Mouse (Mus musculus): ENCODE measurements at regions not wholly inside any gene's neighbourhood (a gene's known extent, or its start where the extent isn't known, plus 50 kb on each side); places are given as distances from the start of the nearest gene placed in this dataset.

DNA sequence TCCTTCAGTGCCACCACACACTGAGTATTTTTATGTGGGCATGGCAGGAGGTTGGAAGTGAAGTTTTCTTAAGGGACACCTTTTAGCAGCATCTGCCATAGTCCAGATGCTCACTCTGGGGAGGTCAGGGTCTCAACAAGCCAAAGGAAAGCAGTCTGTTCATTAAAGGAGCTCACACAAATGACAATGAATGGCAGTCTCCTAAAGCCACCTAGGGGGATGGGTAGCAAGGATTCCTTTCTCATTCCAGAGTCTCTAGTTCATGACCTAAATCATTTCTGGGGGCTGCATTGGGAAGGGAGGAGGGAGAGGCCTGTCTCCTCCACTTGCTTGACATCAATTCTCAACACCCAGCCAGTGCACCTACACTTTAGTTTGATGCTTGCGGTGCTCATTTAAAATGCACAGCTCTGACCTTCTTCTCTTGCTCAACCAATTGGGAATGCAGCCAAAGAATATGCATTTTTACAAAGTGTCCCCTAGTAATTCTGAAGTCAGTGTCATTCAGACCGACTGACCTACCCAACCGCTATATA, 232.6 kb downstream of the Pik3r1 start:
- H3K27me3 ChIP-seq (replicated peaks; ENCODE audit: control insufficient read depth, insufficient read depth, low read length), result no peaks in the 10 kb centered on the region
- ATAC-seq (replicated peaks; ENCODE audit: low FRiP score, low TSS enrichment, low read depth) (no peak), DNase-seq (ENCODE audit: low spot score) (no peak)
- no peak overlapping the region for H3K4me2 ChIP-seq (ENCODE audit: low read length)
- H3K36me3 ChIP-seq (ENCODE audit: control insufficient read depth, insufficient read depth, low read length), result no peaks in the 10 kb centered on the region
- H3K27ac ChIP-seq (ENCODE audit: low read depth), result no peak overlapping the region
- no peak overlapping the region for H3K4me3 ChIP-seq (ENCODE audit: low read depth, low read length)
- H3K9me3 ChIP-seq (ENCODE audit: control insufficient read depth, low read length), result no peaks in the 10 kb centered on the region
- H3K4me1 ChIP-seq (replicated peaks; ENCODE audit: control insufficient read depth, insufficient read depth, low read length), result no peaks in the 10 kb centered on the region
- H3K9ac ChIP-seq (ENCODE audit: low read length), result no peak overlapping the region
- 88% methylated on average over 3 of the region's 3 CpGs for WGBS

DNA sequence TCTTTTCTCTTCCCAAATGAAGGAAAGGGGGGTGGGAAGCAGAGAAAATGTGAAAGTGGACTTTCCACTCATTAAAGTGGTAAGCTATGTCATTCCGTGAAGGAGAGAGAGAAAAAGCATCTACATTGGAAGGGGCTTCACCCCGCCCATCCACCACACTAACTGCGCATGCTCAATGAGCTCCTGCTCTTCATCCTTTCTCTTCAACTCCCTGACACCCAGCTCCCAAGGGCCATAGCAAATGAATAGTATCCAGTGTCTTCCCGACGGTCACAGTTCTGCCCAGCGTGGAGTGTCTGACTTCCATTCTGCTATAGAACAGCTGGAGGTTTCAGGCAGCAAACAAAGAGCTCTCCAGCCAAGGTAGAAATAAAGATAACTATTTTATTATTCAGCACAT, 233.5 kb downstream of the Pik3r1 start:
- ATAC-seq (replicated peaks; ENCODE audit: low FRiP score, low TSS enrichment, low read depth) (no peak), DNase-seq (ENCODE audit: low spot score) (no peak)
- WGBS, result 57% methylated on average over 6 of the region's 6 CpGs
- Histone ChIP-seq H3K4me2 (ENCODE audit: low read length) (no peak overlapping the region), H3K27ac (ENCODE audit: low read depth) (no peak overlapping the region), H3K36me3 (ENCODE audit: control insufficient read depth, insufficient read depth, low read length) (no peaks in the 10 kb centered on the region), H3K9ac (ENCODE audit: low read length) (no peak overlapping the region), H3K9me3 (ENCODE audit: control insufficient read depth, low read length) (no peaks in the 10 kb centered on the region), H3K27me3 (replicated peaks; ENCODE audit: control insufficient read depth, insufficient read depth, low read length) (no peaks in the 10 kb centered on the region), H3K4me1 (replicated peaks; ENCODE audit: control insufficient read depth, insufficient read depth, low read length) (no peaks in the 10 kb centered on the region), H3K4me3 (ENCODE audit: low read depth, low read length) (no peak overlapping the region)

DNA sequence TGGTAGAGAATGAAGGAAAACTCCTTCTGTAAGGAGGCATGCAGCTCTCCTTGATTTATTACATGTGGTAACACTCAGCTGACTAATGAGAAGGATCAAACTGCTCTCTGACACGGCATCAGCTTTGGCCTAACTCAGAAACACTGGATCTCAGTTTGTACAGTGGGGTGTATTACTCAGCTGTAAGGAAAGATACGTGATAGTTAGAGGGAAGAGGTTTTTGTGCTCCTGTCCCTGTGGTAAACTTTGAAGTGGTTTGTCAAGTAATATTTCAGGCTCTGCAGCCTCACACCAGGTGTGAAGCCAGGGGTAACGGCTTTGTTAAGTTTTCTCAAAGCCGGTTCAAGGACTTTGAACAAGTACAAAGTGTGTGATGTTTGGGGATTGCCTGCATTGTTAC, 235.1 kb downstream of the Pik3r1 start:
- ATAC-seq (replicated peaks; ENCODE audit: low FRiP score, low TSS enrichment, low read depth), result no peak
- 63% methylated on average over 4 of the region's 4 CpGs for WGBS
- H3K9me3 ChIP-seq (ENCODE audit: control insufficient read depth, low read length), result no peaks in the 10 kb centered on the region

DNA sequence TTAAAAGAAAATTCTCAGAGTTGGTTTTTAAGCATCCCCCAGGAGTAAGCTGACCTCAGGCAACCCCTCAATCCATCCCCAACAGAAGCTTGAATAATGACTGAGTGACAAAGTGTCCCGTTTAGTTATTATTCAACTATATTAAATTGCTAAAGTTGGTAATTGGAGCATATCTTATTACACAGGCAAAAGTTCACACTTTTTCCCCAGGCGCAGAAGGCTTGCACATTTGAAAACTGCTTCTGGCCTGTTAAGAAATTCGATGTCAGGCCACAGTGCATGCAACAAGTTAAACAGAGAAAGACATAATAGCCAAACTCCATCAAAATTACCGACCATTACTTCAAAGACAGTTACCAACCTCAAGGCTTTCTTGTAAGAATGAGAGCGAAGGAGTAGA, 240.3 kb downstream of the Pik3r1 start:
- DNase-seq (ENCODE audit: low spot score), result no peak
- 86% methylated on average over 5 of the region's 5 CpGs for WGBS
- H3K36me3 ChIP-seq (ENCODE audit: control insufficient read depth, insufficient read depth, low read length), result no peaks in the 10 kb centered on the region

More for the DNA sequence above, 235.1 kb downstream of the Pik3r1 start:
- Histone ChIP-seq H3K4me2 (ENCODE audit: low read length) (no peak overlapping the region), H3K9ac (ENCODE audit: low read length) (no peak overlapping the region), H3K4me1 (replicated peaks; ENCODE audit: control insufficient read depth, insufficient read depth, low read length) (no peaks in the 10 kb centered on the region), H3K4me3 (ENCODE audit: low read depth, low read length) (no peak overlapping the region), H3K27ac (ENCODE audit: low read depth) (no peak overlapping the region), H3K27me3 (replicated peaks; ENCODE audit: control insufficient read depth, insufficient read depth, low read length) (no peaks in the 10 kb centered on the region), H3K36me3 (ENCODE audit: control insufficient read depth, insufficient read depth, low read length) (no peaks in the 10 kb centered on the region)
- no peak for DNase-seq (ENCODE audit: low spot score)

DNA sequence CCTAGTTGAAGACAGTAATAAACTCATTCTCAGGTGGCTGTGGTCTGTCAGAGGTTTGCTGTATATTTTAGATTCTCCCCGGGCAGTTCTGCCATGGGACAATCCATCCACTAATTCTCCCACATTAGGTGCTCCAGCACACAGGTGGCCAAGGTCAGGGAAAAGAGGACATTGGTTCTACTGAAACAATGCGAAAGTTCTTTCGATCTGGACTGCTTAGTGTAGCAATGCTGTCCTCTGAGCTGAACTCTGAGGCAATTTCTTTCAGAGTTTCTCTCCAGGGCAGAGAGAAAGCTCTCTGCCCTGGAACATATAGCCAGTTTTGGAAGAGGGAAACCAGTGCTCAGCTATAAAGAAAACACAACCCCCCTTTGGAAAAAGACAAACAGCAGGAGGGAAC, 243.2 kb downstream of the Pik3r1 start:
- WGBS, result 80% methylated on average over 3 of the region's 3 CpGs
- no peak for ATAC-seq (replicated peaks; ENCODE audit: low FRiP score, low TSS enrichment, low read depth)
- no peak overlapping the region for H3K9ac ChIP-seq (ENCODE audit: low read length)

More for the DNA sequence above, 240.3 kb downstream of the Pik3r1 start:
- no peak overlapping the region for H3K27ac ChIP-seq (ENCODE audit: low read depth)
- ATAC-seq (replicated peaks; ENCODE audit: low FRiP score, low TSS enrichment, low read depth), result no peak
- no peaks in the 10 kb centered on the region for H3K9me3 ChIP-seq (ENCODE audit: control insufficient read depth, low read length)
- no peak overlapping the region for H3K4me2 ChIP-seq (ENCODE audit: low read length)
- H3K9ac ChIP-seq (ENCODE audit: low read length), result no peak overlapping the region
- no peak overlapping the region for H3K4me3 ChIP-seq (ENCODE audit: low read depth, low read length)
- no peaks in the 10 kb centered on the region for H3K4me1 ChIP-seq (replicated peaks; ENCODE audit: control insufficient read depth, insufficient read depth, low read length)
- H3K27me3 ChIP-seq (replicated peaks; ENCODE audit: control insufficient read depth, insufficient read depth, low read length), result no peaks in the 10 kb centered on the region

DNA sequence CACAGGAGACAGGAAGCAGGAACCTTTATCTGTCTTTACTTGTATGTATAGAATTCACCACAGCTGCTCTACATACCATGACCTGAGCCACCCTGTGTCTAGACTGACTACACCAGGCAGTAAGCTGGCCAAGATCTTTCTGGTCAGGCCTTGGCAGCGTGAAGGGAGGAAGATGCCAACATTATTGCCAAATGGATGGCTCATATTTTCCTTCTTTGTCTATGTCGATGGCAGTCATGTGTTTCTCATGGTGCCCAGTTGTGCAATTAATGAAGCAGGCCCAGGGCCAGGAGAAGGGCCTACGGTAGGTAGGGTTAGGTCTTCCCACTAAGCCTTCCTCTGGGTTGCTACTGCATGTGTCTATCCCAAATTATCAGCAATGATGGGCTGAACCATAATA, 243.8 kb downstream of the Pik3r1 start:
- no peak overlapping the region for H3K27ac ChIP-seq (ENCODE audit: low read depth)
- DNase-seq (ENCODE audit: low spot score), result no peak
- H3K27me3 ChIP-seq (replicated peaks; ENCODE audit: control insufficient read depth, insufficient read depth, low read length), result no peaks in the 10 kb centered on the region
- no peaks in the 10 kb centered on the region for H3K36me3 ChIP-seq (ENCODE audit: control insufficient read depth, insufficient read depth, low read length)
- H3K9me3 ChIP-seq (ENCODE audit: control insufficient read depth, low read length), result no peaks in the 10 kb centered on the region
- H3K9ac ChIP-seq (ENCODE audit: low read length), result no peak overlapping the region
- 93% methylated on average over 3 of the region's 3 CpGs for WGBS
- H3K4me3 ChIP-seq (ENCODE audit: low read depth, low read length), result no peak overlapping the region
- ATAC-seq (replicated peaks; ENCODE audit: low FRiP score, low TSS enrichment, low read depth), result no peak
- no peak overlapping the region for H3K4me2 ChIP-seq (ENCODE audit: low read length)
- H3K4me1 ChIP-seq (replicated peaks; ENCODE audit: control insufficient read depth, insufficient read depth, low read length), result no peaks in the 10 kb centered on the region

More for the DNA sequence above, 243.2 kb downstream of the Pik3r1 start:
- Histone ChIP-seq H3K27me3 (replicated peaks; ENCODE audit: control insufficient read depth, insufficient read depth, low read length) (no peaks in the 10 kb centered on the region), H3K9me3 (ENCODE audit: control insufficient read depth, low read length) (no peaks in the 10 kb centered on the region), H3K36me3 (ENCODE audit: control insufficient read depth, insufficient read depth, low read length) (no peaks in the 10 kb centered on the region), H3K4me2 (ENCODE audit: low read length) (no peak overlapping the region), H3K4me1 (replicated peaks; ENCODE audit: control insufficient read depth, insufficient read depth, low read length) (no peaks in the 10 kb centered on the region), H3K4me3 (ENCODE audit: low read depth, low read length) (no peak overlapping the region), H3K27ac (ENCODE audit: low read depth) (no peak overlapping the region)
- no peak for DNase-seq (ENCODE audit: low spot score)

DNA sequence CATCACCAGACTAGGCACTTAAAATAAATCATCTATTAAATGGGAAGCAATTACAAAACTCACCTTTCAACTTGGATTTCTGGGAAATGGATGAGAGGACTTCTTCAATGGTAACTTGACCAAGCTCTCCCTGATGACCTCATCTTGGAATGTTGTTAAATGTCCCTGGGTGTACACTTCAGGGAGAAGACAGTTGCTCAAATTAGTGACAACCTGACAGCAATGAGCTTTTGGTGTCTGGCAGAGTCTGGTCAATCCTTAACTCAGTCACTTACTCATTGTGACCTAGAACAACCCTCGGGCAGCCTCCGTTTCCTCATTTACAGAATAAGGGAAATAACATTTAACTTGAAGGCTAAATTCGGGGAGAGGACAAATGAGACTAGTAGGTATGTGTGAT, 244.5 kb downstream of the Pik3r1 start:
- ATAC-seq (replicated peaks; ENCODE audit: low FRiP score, low TSS enrichment, low read depth) (no peak), DNase-seq (ENCODE audit: low spot score) (no peak)
- H3K27ac ChIP-seq (ENCODE audit: low read depth), result no peak overlapping the region
- H3K27me3 ChIP-seq (replicated peaks; ENCODE audit: control insufficient read depth, insufficient read depth, low read length), result no peaks in the 10 kb centered on the region
- 73% methylated on average over 3 of the region's 3 CpGs for WGBS
- no peak overlapping the region for H3K9ac ChIP-seq (ENCODE audit: low read length)
- no peaks in the 10 kb centered on the region for H3K4me1 ChIP-seq (replicated peaks; ENCODE audit: control insufficient read depth, insufficient read depth, low read length)
- no peak overlapping the region for H3K4me2 ChIP-seq (ENCODE audit: low read length)
- no peaks in the 10 kb centered on the region for H3K9me3 ChIP-seq (ENCODE audit: control insufficient read depth, low read length)
- H3K4me3 ChIP-seq (ENCODE audit: low read depth, low read length), result no peak overlapping the region
- H3K36me3 ChIP-seq (ENCODE audit: control insufficient read depth, insufficient read depth, low read length), result no peaks in the 10 kb centered on the region

DNA sequence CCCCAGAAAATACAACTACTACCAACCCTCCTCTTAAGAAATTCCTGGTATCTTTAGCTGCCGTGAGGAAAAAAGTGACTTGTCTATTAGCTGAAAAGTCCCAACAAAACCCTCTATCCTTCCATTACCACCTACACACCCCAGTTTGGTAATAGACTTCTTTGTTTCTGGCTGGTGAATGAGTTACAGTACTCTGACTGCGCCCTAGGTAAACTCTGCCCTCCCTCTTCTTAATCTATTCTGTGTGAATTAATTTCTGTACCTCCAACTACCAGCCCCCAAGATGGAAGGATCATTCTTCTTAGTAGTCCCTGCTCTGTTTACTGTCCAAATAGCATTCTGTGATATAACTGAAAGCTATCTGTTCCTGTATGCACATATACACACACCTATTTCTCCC, 245.4 kb downstream of the Pik3r1 start:
- 69% methylated on average over 2 of the region's 2 CpGs for WGBS

DNA sequence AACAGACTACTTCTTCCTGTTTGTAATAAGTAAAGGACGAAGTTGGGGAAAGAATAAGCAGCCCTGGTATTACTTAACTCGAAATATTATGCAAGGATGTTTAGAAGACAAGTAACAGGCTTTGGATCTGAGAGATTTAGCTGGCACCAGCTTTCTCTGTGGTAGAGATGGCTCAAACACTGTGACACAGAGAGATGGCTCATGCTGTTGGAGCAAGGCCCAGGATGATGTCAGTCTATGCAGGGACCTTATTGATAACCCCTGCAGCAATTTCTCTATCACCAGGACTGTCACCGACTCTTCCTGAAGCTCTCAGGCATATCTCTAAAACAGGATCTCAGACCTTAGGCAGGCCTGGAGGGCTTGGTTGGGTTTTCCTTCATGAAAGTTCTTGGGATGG, 254.7 kb downstream of the Pik3r1 start:
- 61% methylated on average over 3 of the region's 3 CpGs for WGBS
- no peak for DNase-seq (ENCODE audit: low spot score)
- no peaks in the 10 kb centered on the region for H3K36me3 ChIP-seq (ENCODE audit: control insufficient read depth, insufficient read depth, low read length)

More for the DNA sequence above, 245.4 kb downstream of the Pik3r1 start:
- Histone ChIP-seq H3K4me2 (ENCODE audit: low read length) (no peak overlapping the region), H3K27me3 (replicated peaks; ENCODE audit: control insufficient read depth, insufficient read depth, low read length) (no peaks in the 10 kb centered on the region), H3K4me3 (ENCODE audit: low read depth, low read length) (no peak overlapping the region), H3K9ac (ENCODE audit: low read length) (no peak overlapping the region), H3K9me3 (ENCODE audit: control insufficient read depth, low read length) (no peaks in the 10 kb centered on the region), H3K27ac (ENCODE audit: low read depth) (no peak overlapping the region), H3K4me1 (replicated peaks; ENCODE audit: control insufficient read depth, insufficient read depth, low read length) (no peaks in the 10 kb centered on the region), H3K36me3 (ENCODE audit: control insufficient read depth, insufficient read depth, low read length) (no peaks in the 10 kb centered on the region)
- ATAC-seq (replicated peaks; ENCODE audit: low FRiP score, low TSS enrichment, low read depth) (no peak), DNase-seq (ENCODE audit: low spot score) (no peak)

More for the DNA sequence above, 254.7 kb downstream of the Pik3r1 start:
- H3K4me2 ChIP-seq (ENCODE audit: low read length), result no peak overlapping the region
- no peak overlapping the region for H3K9ac ChIP-seq (ENCODE audit: low read length)
- no peaks in the 10 kb centered on the region for H3K4me1 ChIP-seq (replicated peaks; ENCODE audit: control insufficient read depth, insufficient read depth, low read length)
- ATAC-seq (replicated peaks; ENCODE audit: low FRiP score, low TSS enrichment, low read depth), result no peak
- no peak overlapping the region for H3K4me3 ChIP-seq (ENCODE audit: low read depth, low read length)
- peaks cover 4% of the 10 kb centered on the region; the same call in 1 of the 2 replicates for H3K9me3 ChIP-seq (ENCODE audit: control insufficient read depth, low read length)
- no peak overlapping the region for H3K27ac ChIP-seq (ENCODE audit: low read depth)
- no peaks in the 10 kb centered on the region for H3K27me3 ChIP-seq (replicated peaks; ENCODE audit: control insufficient read depth, insufficient read depth, low read length)

All from intestine, embryonic 14.5 days (tissue).